Mouse (Mus musculus): ENCODE data around the gene Trim7. TPM values are rescaled to one million over a fixed set of nuclear protein-coding genes. Genes with fewer than 3 reads are reported as not detected.

Gene Trim7
- polyA plus RNA-seq, 1 experiment from 2014 or later = 3.0 TPM

DNA sequence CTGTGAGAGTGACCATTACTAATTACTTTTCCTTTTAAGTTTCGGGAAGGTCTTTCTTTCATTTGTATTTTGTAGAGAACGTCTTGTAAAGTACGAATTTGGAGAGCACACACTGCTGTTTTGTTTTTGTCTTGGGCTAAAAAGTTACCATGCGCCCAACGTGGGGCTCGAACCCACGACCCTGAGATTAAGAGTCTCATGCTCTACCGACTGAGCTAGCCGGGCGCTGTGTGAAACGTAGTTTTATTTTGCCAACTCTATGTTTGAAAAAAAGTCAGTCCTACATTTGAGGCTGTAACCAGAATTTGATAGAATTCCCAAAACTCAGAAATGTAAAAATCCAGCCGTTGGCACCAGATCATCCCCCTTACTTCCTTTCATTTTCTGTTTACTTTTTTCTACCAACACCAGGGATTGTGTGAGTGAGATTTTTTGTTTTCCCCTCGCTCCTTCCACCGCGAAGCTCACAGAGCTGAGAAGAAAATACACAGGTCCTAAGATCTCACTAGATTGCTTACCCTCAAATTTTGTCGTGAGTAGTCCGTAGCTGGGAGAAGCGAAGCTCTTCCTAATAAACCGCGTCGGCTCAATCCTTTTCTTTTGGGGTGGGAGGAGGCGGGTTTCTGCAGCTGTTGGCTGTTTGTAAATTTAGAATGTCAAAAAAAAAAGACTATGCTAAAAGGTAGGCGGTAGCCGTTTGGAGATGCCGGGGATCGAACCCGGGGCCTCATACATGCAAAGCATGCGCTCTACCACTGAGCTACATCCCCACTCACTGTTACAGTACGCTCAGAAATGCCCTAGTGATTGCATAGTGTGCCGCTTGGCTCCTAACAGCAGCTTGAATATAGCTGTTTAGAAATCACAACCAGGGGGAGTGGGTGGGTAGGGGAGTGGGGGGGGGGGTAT is 8.0 kb downstream of the Trim7 start:
- peak overlapping the region; percentile 73 for H3K27ac ChIP-seq (replicated peaks)
- H3K9ac ChIP-seq (ENCODE audit: low read length) = peak overlapping the region; percentile 62
- H3K9me3 ChIP-seq (ENCODE audit: control insufficient read depth, low read length) = no peaks in the 10 kb centered on the region
- H3K4me2 ChIP-seq (replicated peaks; ENCODE audit: low read depth) = peak overlapping the region; percentile 67
- H3K27me3 ChIP-seq (ENCODE audit: control insufficient read depth, insufficient read depth, low read length) = no peaks in the 10 kb centered on the region
- H3K36me3 ChIP-seq (ENCODE audit: control insufficient read depth, insufficient read depth, low read length) = no peaks in the 10 kb centered on the region
- H3K4me3 ChIP-seq (ENCODE audit: low read depth, low read length) = peak overlapping the region; percentile 62
- no peak for TF ChIP-seq CTCF (IDR thresholded peaks at IDR 0.05; ENCODE audit: low read depth)
- TF ChIP-seq EP300 (optimal IDR thresholded peaks at IDR 0.05) = no peak
- DNase-seq (ENCODE audit: low spot score) = peak; percentile 90
- peak; percentile 87 for ATAC-seq (ENCODE audit: low FRiP score, low TSS enrichment)
- WGBS = under 1% methylated on average over 30 of the region's 30 CpGs
- H3K4me1 ChIP-seq (replicated peaks; ENCODE audit: control insufficient read depth, insufficient read depth) = 0 out of 2 replicates have a peak, but pooled peaks cover 6% of the 10 kb centered on the region

DNA sequence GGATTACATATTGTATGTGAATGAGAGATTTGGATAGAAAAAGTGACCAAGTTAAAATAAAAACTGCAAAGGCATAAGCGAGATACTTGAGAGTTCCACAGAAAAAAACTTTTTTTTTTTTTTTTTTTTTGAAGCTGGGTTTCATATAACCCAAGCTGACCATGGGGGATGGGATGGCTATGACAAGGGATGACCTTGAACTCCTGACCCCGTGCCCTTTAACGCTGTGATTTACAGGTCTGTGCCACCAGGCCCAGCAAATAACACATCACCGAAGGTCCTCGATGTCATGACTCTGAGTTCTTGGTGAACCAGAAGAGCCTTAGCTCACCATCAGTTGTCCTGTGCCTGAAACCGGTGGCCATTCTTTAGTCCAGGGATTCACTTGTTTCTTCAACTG is 10.0 kb downstream of the Trim7 start:
- ATAC-seq (ENCODE audit: low FRiP score, low TSS enrichment) = no peak
- no peaks in the 10 kb centered on the region for H3K36me3 ChIP-seq (ENCODE audit: control insufficient read depth, insufficient read depth, low read length)
- H3K4me1 ChIP-seq (replicated peaks; ENCODE audit: control insufficient read depth, insufficient read depth) = 0 out of 2 replicates have a peak, but pooled peaks cover 6% of the 10 kb centered on the region
- no peaks in the 10 kb centered on the region for H3K27me3 ChIP-seq (ENCODE audit: control insufficient read depth, insufficient read depth, low read length)
- no peaks in the 10 kb centered on the region for H3K9me3 ChIP-seq (ENCODE audit: control insufficient read depth, low read length)
- no peak overlapping the region for H3K9ac ChIP-seq (ENCODE audit: low read length)
- H3K4me2 ChIP-seq (replicated peaks; ENCODE audit: low read depth) = no peak overlapping the region
- H3K27ac ChIP-seq (replicated peaks) = no peak overlapping the region
- TF ChIP-seq EP300 (optimal IDR thresholded peaks at IDR 0.05) (no peak), CTCF (IDR thresholded peaks at IDR 0.05; ENCODE audit: low read depth) (no peak)
- DNase-seq (ENCODE audit: low spot score) = no peak
- 70% methylated on average over 6 of the region's 6 CpGs for WGBS
- no peak overlapping the region for H3K4me3 ChIP-seq (ENCODE audit: low read depth, low read length)

- TF ChIP-seq CTCF (IDR thresholded peaks at IDR 0.05; ENCODE audit: low read depth) = no peak
- TF ChIP-seq EP300 (optimal IDR thresholded peaks at IDR 0.05) = no peak
- peak overlapping the region; percentile 91 for H3K4me2 ChIP-seq (replicated peaks; ENCODE audit: low read depth)
- 19% methylated on average over 11 of the region's 11 CpGs for WGBS
- H3K9me3 ChIP-seq (ENCODE audit: control insufficient read depth, low read length) = no peaks in the 10 kb centered on the region
- peak overlapping the region; percentile 81 for H3K4me3 ChIP-seq (ENCODE audit: low read depth, low read length)
- DNase-seq (ENCODE audit: low spot score) = no peak
- H3K9ac ChIP-seq (ENCODE audit: low read length) = peak overlapping the region; percentile 77
- 0 out of 2 replicates have a peak, but pooled peaks cover 6% of the 10 kb centered on the region for H3K4me1 ChIP-seq (replicated peaks; ENCODE audit: control insufficient read depth, insufficient read depth)
- ATAC-seq (ENCODE audit: low FRiP score, low TSS enrichment) = peak; percentile 13
- H3K27me3 ChIP-seq (ENCODE audit: control insufficient read depth, insufficient read depth, low read length) = no peaks in the 10 kb centered on the region
- H3K36me3 ChIP-seq (ENCODE audit: control insufficient read depth, insufficient read depth, low read length) = no peaks in the 10 kb centered on the region
- H3K27ac ChIP-seq (replicated peaks) = peak overlapping the region; percentile 87
Measured at GRCm38 (mm10) chr11:48836990-48837309, 11.0 kb downstream of the Trim7 start.

DNA sequence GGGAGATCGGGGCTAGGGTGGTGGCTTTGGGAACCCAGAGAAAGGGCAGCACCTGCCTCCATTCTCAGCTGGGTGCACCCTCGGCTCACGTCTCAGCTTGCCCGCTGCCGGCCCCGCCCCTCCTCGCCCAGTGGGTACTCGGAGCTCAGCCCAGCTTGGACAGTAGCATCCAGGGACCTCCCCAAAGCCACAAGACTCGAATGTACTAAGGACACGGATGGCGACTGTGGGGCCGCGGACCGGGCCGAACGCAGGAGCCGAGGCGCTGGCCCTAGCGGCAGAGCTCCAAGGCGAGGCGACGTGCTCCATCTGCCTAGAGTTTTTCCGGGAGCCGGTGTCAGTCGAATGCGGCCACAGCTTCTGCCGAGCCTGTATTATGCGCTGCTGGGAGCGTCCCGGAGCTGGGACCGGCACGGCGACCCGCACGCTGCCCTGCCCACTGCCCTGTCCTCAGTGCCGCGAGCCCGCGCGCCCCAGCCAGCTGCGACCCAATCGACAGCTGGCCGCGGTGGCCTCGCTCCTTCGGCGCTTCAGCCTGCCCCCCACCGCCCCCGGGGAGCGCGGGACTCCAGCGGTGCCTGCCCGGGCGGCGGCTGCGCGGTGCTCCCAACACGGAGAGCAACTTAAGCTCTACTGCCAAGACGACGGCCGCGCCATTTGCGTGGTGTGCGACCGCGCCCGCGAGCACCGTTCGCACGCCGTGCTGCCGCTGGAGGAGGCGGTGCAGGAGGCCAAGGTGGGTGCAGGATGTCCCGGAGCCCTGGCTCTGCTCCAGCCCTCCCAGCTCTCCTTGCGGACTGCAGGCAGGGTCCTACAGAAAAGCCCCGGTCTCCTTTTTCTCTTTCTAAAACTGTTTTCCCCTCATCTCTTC is 11.6 kb downstream of the Trim7 start:
- Histone ChIP-seq H3K4me3 (ENCODE audit: low read depth, low read length) (peak overlapping the region; percentile 81), H3K4me2 (replicated peaks; ENCODE audit: low read depth) (peak overlapping the region; percentile 91), H3K27ac (replicated peaks) (peak overlapping the region; percentile 87), H3K4me1 (replicated peaks; ENCODE audit: control insufficient read depth, insufficient read depth) (0 out of 2 replicates have a peak, but pooled peaks cover 6% of the 10 kb centered on the region), H3K9ac (ENCODE audit: low read length) (peak overlapping the region; percentile 77), H3K9me3 (ENCODE audit: control insufficient read depth, low read length) (no peaks in the 10 kb centered on the region), H3K27me3 (ENCODE audit: control insufficient read depth, insufficient read depth, low read length) (no peaks in the 10 kb centered on the region), H3K36me3 (ENCODE audit: control insufficient read depth, insufficient read depth, low read length) (no peaks in the 10 kb centered on the region)
- TF ChIP-seq CTCF (IDR thresholded peaks at IDR 0.05; ENCODE audit: low read depth) (no peak), EP300 (optimal IDR thresholded peaks at IDR 0.05) (no peak)
- peak; percentile 66 for DNase-seq (ENCODE audit: low spot score)
- ATAC-seq (ENCODE audit: low FRiP score, low TSS enrichment) = peak; percentile 47
- WGBS = under 1% methylated on average over 71 of the region's 77 CpGs

GRCm38 (mm10) chr11:48838181-48838797 is 12.3 kb downstream of the Trim7 start:
- Histone ChIP-seq H3K27ac (replicated peaks) (peak overlapping the region; percentile 87), H3K36me3 (ENCODE audit: control insufficient read depth, insufficient read depth, low read length) (no peaks in the 10 kb centered on the region), H3K27me3 (ENCODE audit: control insufficient read depth, insufficient read depth, low read length) (no peaks in the 10 kb centered on the region), H3K9me3 (ENCODE audit: control insufficient read depth, low read length) (no peaks in the 10 kb centered on the region), H3K4me1 (replicated peaks; ENCODE audit: control insufficient read depth, insufficient read depth) (0 out of 2 replicates have a peak, but pooled peaks cover 6% of the 10 kb centered on the region), H3K4me2 (replicated peaks; ENCODE audit: low read depth) (peak overlapping the region; percentile 91), H3K4me3 (ENCODE audit: low read depth, low read length) (peak overlapping the region; percentile 81), H3K9ac (ENCODE audit: low read length) (peak overlapping the region; percentile 77)
- TF ChIP-seq CTCF (IDR thresholded peaks at IDR 0.05; ENCODE audit: low read depth) = no peak
- TF ChIP-seq EP300 (optimal IDR thresholded peaks at IDR 0.05) = no peak
- ATAC-seq (ENCODE audit: low FRiP score, low TSS enrichment) (0 out of 2 replicates have a peak, but pooled peaks have one; percentile 22), DNase-seq (ENCODE audit: low spot score) (peak; percentile 46)
- WGBS = under 1% methylated on average over 16 of the region's 16 CpGs
